Mouse (Mus musculus) heart, embryonic 15.5 days (tissue): ENCODE measurements around the gene Gnl2. TPM values are rescaled to one million over a fixed set of nuclear protein-coding genes. Genes with fewer than 3 reads are reported as not detected.

Experiments
- ATAC-seq: fragments of 200-750 bp; cut with Nextera tagmentation; replicated peaks from 2 replicates; pipeline ENCODE4 v1.8.0; 2017; ENCODE audit warnings: low read depth, moderate TSS enrichment; ENCODE audit not compliant: insufficient number of reproducible peaks, insufficient read depth, low FRiP score
- H3K27ac ChIP-seq: fragments of 300-500 bp; sonication (generic); 2 replicates; pipeline ENCODE4 v1.5.1; 2015; ENCODE audit warnings: mild to moderate bottlenecking, inconsistent platforms
- H3K27me3 ChIP-seq: fragments of 300-500 bp; sonication (generic); 2 replicates; pipeline ENCODE4 v1.6.1; 2015; ENCODE audit warnings: inconsistent platforms
- H3K36me3 ChIP-seq: fragments of 300-500 bp; sonication (generic); 2 replicates; pipeline ENCODE4 v1.6.1; 2015; ENCODE audit warnings: mild to moderate bottlenecking, inconsistent platforms
- H3K4me1 ChIP-seq: fragments of 300-500 bp; sonication (generic); replicated peaks from 2 replicates; pipeline ENCODE4 v1.6.1; 2015; ENCODE audit warnings: inconsistent platforms
- H3K4me2 ChIP-seq: fragments of 300-500 bp; sonication (generic); 2 replicates; pipeline ENCODE4 v1.6.1; 2015; ENCODE audit warnings: inconsistent platforms, mild to moderate bottlenecking, moderate library complexity
- H3K4me3 ChIP-seq: fragments of 300-500 bp; sonication (generic); 2 replicates; pipeline ENCODE4 v1.5.1; 2015; ENCODE audit warnings: mild to moderate bottlenecking, inconsistent platforms
- H3K9ac ChIP-seq: fragments of 300-500 bp; sonication (generic); 2 replicates; pipeline ENCODE4 v1.6.1; 2015; ENCODE audit warnings: mild to moderate bottlenecking, inconsistent platforms
- H3K9me3 ChIP-seq: fragments of 300-500 bp; sonication (generic); replicated peaks from 2 replicates; pipeline ENCODE4 v1.6.1; 2016; ENCODE audit warnings: inconsistent platforms
- WGBS: fragments of 180-500 bp; shearing (Covaris S2); methylation state at CpG from one replicate; pipeline ENCODE4 v1.1.7; 2015; ENCODE audit warnings: mixed read lengths; 5-methylcytosine and 5-hydroxymethylcytosine counted together
- polyA plus RNA-seq: library from polyadenylated mRNA; unstranded; fragments of >200 nt; fragmentation: Nextera tagmentation; extraction: Ambion mirVana; gene quantifications from 2 replicates; pipeline ENCODE4 v1.2.1, GENCODE M21; 2015

Gene Gnl2
- polyA plus RNA-seq, 1 experiment from 2014 or later: 52.1 TPM

GRCm38 (mm10) chr4:124985671-124986602 is 30.4 kb upstream of the Gnl2 start, which contains the start of gene Rspo1:
Gene Rspo1, plus strand, starts transcription at chr4:124986430.
- H3K9me3 ChIP-seq: no peaks in the 10 kb centered on the region
- H3K27me3 ChIP-seq: peaks cover 100% of the 10 kb centered on the region
- H3K27ac ChIP-seq: no peak within 1 kb of the TSS
- WGBS: 2% methylated on average over 45 of the region's 62 CpGs
- ATAC-seq: no peak; the same call in 1 of the 2 replicates
- no peak within 1 kb of the TSS; the same call in 1 of the 2 replicates for H3K9ac ChIP-seq
- peak within 1 kb of the TSS; percentile 51 for H3K4me3 ChIP-seq
- no peaks in the 10 kb centered on the region for H3K36me3 ChIP-seq
- peaks cover 35% of the 10 kb centered on the region for H3K4me1 ChIP-seq
- peak within 1 kb of the TSS; percentile 71 for H3K4me2 ChIP-seq

DNA sequence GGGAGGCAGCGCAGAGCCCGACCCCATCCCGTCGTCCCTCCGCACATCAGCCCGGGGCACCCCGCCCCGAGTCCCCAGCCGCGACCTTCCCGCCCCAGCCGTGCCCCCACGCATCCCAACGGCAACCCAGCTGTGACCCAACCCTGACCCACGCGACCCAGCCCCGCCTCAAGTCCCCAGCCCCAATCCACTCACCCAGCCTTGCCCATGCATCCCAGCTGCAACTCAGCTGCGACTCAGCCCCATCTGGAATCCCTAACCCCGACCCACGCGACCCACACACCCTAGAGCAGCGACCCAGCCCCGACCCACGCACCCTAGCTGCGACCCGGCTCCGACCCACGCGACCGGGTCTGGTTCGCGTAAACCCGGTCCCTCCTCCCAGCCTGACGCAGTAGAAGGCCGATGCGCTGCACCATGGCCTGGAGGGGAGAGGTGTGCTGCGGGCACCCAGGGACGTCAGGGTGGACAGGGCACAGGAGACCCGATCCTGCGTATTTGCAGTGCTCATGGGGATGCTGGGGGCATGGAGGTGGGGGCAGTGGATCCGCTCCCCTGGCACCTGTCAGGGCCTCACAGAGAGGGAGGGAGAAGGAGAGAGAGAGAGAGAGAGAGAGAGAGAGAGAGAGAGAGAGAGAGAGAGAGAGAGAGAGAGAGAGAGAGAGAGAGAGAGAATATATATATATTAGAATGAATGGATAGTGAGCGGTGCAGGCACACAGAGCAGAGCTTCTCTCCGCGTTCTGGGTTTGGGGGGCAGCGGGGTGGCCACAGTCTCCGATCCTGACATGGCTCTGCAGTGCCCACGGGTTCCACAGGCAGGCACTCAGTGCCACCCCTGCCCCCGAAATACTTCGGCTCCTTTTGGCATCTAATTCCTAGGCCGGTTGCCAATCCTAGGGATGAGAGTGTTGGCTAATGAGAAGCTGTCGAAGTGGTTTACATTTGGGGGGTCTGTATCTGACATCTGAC is 29.4 kb upstream of the Gnl2 start:
- H3K27ac ChIP-seq: no peak overlapping the region

GRCm38 (mm10) chr4:124987711-124988097 is 28.7 kb upstream of the Gnl2 start:
- Histone ChIP-seq H3K4me3 (no peak overlapping the region), H3K4me2 (no peak overlapping the region)

More for the DNA sequence above, 29.4 kb upstream of the Gnl2 start:
- Histone ChIP-seq H3K9me3 (no peaks in the 10 kb centered on the region), H3K36me3 (no peaks in the 10 kb centered on the region), H3K27me3 (peaks cover 93% of the 10 kb centered on the region), H3K9ac (no peak overlapping the region; the same call in 1 of the 2 replicates), H3K4me1 (peaks cover 35% of the 10 kb centered on the region), H3K4me3 (peak overlapping the region; percentile 51), H3K4me2 (peak overlapping the region; percentile 71)
- no peak for ATAC-seq
- 5% methylated on average over 51 of the region's 51 CpGs for WGBS

GRCm38 (mm10) chr4:124988382-124988781 is 28.0 kb upstream of the Gnl2 start:
- Histone ChIP-seq H3K27me3 (peaks cover 87% of the 10 kb centered on the region), H3K9ac (no peak overlapping the region), H3K27ac (no peak overlapping the region), H3K4me1 (peaks cover 35% of the 10 kb centered on the region), H3K4me2 (no peak overlapping the region), H3K4me3 (no peak overlapping the region), H3K36me3 (no peaks in the 10 kb centered on the region), H3K9me3 (no peaks in the 10 kb centered on the region)
- 8% methylated on average over 9 of the region's 9 CpGs for WGBS
- ATAC-seq: no peak

More at GRCm38 (mm10) chr4:124987711-124988097, 28.7 kb upstream of the Gnl2 start:
- Histone ChIP-seq H3K27ac (no peak overlapping the region), H3K9ac (no peak overlapping the region), H3K36me3 (no peaks in the 10 kb centered on the region), H3K4me1 (peaks cover 35% of the 10 kb centered on the region), H3K27me3 (peaks cover 87% of the 10 kb centered on the region), H3K9me3 (no peaks in the 10 kb centered on the region)
- WGBS: 9% methylated on average over 10 of the region's 10 CpGs
- no peak for ATAC-seq

DNA sequence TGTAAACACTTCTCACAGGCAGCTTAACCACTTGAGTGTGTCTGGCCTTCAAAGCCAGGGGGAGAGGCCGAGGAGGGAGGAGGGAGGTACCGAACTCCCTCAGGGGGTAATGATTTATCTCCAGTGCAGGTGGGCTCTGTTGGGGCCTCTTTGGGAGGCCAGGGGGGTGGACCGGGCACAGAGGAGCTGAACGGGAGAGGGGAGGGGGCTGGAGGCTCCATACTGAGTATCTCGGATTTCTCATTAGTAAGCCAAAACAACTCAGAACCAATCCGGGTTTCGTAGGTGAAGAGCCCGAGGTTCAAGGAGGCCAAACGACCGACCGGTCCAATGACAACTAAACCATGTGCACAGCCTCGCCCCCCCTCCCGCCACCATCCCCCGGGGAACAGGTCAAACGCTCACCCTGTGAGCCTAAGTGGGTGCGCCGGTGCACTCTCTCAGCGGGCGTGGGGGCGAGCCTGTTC is 26.6 kb upstream of the Gnl2 start:
- H3K27ac ChIP-seq: no peak overlapping the region
- no peak overlapping the region for H3K9ac ChIP-seq
- 2% methylated on average over 20 of the region's 20 CpGs for WGBS
- H3K4me2 ChIP-seq: peak overlapping the region; percentile 29
- peaks cover 35% of the 10 kb centered on the region for H3K4me1 ChIP-seq
- ATAC-seq: no peak
- no peaks in the 10 kb centered on the region for H3K9me3 ChIP-seq
- no peak overlapping the region for H3K4me3 ChIP-seq
- H3K36me3 ChIP-seq: no peaks in the 10 kb centered on the region
- peaks cover 73% of the 10 kb centered on the region for H3K27me3 ChIP-seq

DNA sequence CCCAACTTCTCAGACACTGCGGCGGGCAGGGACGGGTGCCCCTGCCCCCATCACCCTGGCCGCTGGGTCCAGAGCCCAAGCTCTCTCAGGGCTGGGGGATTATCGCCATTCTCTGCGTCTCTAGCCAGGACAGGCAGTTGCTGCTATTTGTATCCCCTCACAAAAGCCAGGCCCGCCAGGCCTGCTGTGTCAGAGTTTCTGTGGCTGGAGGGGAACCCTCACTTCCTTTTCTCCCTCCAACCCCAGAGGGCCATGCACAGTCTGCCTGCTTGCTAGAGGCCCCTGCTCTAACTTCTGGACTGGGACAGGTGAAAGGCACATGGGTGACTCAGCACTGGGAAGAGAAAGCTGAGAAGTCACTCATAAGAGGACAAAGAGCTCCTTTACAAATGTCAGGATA is 26.1 kb upstream of the Gnl2 start:
- Histone ChIP-seq H3K36me3 (no peaks in the 10 kb centered on the region), H3K27ac (no peak overlapping the region), H3K4me3 (no peak overlapping the region), H3K27me3 (peaks cover 71% of the 10 kb centered on the region), H3K9ac (no peak overlapping the region), H3K9me3 (no peaks in the 10 kb centered on the region), H3K4me1 (peaks cover 33% of the 10 kb centered on the region), H3K4me2 (peak overlapping the region; percentile 29)
- ATAC-seq: no peak
- 5% methylated on average over 7 of the region's 7 CpGs for WGBS

DNA sequence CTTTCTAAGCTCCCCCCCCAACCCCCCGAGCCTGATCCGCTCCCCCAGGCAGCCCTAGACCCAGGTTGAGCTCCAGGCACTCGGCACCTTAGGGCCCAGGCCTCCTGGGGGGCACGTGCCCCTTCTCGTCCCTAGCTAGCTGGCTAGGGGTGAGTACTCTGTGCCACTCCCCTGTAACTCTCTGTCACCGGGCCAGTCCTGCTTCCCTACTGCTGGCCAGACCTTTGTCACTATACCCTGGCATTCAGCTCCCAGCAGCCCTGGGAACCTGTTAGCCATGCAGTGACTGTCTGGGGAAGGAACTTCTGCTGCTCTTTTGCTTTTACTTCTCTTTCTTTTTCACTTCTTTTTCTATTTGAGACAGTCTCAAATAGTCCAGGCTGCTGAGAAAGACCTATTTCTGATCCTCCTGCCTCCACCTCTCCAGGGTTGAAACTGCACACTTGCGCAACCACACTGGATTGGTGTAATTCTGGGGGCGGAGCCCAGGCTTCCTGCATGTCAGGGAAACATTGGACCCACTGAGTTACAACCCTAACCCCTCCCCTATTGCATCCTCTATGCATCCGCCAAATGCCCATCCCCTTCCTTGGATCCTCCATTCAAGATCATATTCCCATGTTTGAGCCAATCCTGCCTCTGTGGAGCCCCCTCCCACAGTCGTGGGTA is 18.8 kb upstream of the Gnl2 start:
- Histone ChIP-seq H3K27me3 (peaks cover 16% of the 10 kb centered on the region; the same call in 1 of the 2 replicates), H3K4me2 (no peak overlapping the region), H3K9me3 (no peaks in the 10 kb centered on the region), H3K36me3 (no peaks in the 10 kb centered on the region), H3K4me1 (no peaks in the 10 kb centered on the region), H3K9ac (no peak overlapping the region), H3K4me3 (no peak overlapping the region), H3K27ac (no peak overlapping the region)
- ATAC-seq: no peak
- WGBS: 68% methylated on average over 10 of the region's 10 CpGs

- H3K27me3 ChIP-seq: peaks cover 11% of the 10 kb centered on the region; the same call in 1 of the 2 replicates
- H3K36me3 ChIP-seq: no peaks in the 10 kb centered on the region
- no peak for ATAC-seq
- H3K27ac ChIP-seq: no peak overlapping the region
- no peaks in the 10 kb centered on the region for H3K4me1 ChIP-seq
- no peak overlapping the region for H3K4me3 ChIP-seq
- H3K4me2 ChIP-seq: no peak overlapping the region
- no peaks in the 10 kb centered on the region for H3K9me3 ChIP-seq
- H3K9ac ChIP-seq: no peak overlapping the region
- 66% methylated on average over 3 of the region's 3 CpGs for WGBS
Observed at GRCm38 (mm10) chr4:124999548-124999947, 16.8 kb upstream of the Gnl2 start.

DNA sequence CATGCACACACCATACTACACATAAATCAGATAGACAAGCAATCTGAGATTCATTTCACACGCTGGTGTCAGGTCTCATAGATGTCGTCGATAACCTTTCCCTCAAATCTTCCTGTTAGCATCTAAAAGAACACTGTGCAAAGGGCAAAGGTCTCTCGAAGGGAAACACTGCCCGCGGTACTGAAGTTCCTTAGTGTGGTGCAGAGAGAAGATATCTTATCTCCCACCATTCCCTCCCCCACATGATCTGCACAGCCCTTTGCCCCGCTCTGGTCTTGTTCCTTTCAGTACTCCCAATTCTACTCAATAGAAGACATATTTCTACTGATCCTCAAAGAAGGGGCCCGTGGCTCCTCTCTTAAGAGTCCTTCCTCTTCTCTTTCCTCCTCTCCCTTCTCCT is 13.4 kb upstream of the Gnl2 start:
- Histone ChIP-seq H3K4me3 (no peak overlapping the region), H3K9ac (no peak overlapping the region), H3K27ac (no peak overlapping the region), H3K9me3 (no peaks in the 10 kb centered on the region), H3K27me3 (peaks cover 39% of the 10 kb centered on the region), H3K4me1 (no peaks in the 10 kb centered on the region), H3K36me3 (no peaks in the 10 kb centered on the region), H3K4me2 (no peak overlapping the region)
- no peak for ATAC-seq
- WGBS: 40% methylated on average over 8 of the region's 8 CpGs

GRCm38 (mm10) chr4:125004886-125005285 is 11.5 kb upstream of the Gnl2 start:
- H3K4me3 ChIP-seq: no peak overlapping the region
- H3K27me3 ChIP-seq: peaks cover 52% of the 10 kb centered on the region

More at GRCm38 (mm10) chr4:125004886-125005285, 11.5 kb upstream of the Gnl2 start:
- Histone ChIP-seq H3K9me3 (no peaks in the 10 kb centered on the region), H3K36me3 (no peaks in the 10 kb centered on the region), H3K27ac (no peak overlapping the region), H3K4me2 (no peak overlapping the region), H3K4me1 (no peaks in the 10 kb centered on the region), H3K9ac (no peak overlapping the region)
- ATAC-seq: no peak
- WGBS: 42% methylated on average over 12 of the region's 12 CpGs
